Mouse (Mus musculus) ZHBTc4 (cell line): Measurements from ENCODE around the gene Zfp472.
A peak's percentile ranks its signal among the peaks of the same experiment; 100 is the strongest.
"Not testable (repeated sequence)": the region's sequence is repeated elsewhere in the genome, so short reads cannot be mapped to it uniquely, and the experiment has no call there.

Source experiments
- DNase-seq: peaks from one replicate; pipeline ENCODE4 v3.0.0-alpha.2; 2011; ENCODE audit warnings: low read depth, low spot score

Zfp472 gene

DNA sequence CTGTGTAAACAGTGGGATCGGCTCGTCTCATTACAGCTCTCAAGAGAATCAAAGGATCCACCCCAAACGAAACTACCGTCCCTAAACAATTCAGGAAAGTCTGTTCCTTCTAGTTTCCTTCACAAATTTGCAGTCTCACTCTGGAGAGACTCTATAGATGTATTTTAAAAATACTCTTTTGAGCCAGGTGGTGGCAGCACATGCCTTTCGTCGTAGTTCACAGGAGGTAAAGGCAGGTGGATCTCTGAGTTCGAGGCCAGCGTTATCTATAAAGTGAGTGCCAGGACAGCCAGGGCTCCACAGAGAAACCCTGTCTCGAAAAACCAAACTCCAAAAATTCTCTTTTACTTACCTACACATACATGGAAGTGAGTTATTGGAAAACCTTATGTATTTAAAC is 42.7 kb downstream of the Zfp472 start:
- peak; percentile 63 for DNase-seq

GRCm38 (mm10) chr17:33020434-33020833 is 54.8 kb downstream of the Zfp472 start:
- DNase-seq: not testable (repeated sequence)
